Mouse (Mus musculus): Measurements from ENCODE around the gene Rnf26. TPM values are rescaled to one million over a fixed set of nuclear protein-coding genes. Genes with fewer than 3 reads are reported as not detected.
A peak's percentile ranks its signal among the peaks of the same experiment; 100 is the strongest.

Gene Rnf26
- total RNA-seq, 2 experiments from 2014 or later, result 5.9 to 6.0 TPM

- peak in 1 of 2 experiments; percentile 15 for DNase-seq
These were observed 37.1 kb downstream of the Rnf26 start for GRCm38 (mm10) chr9:44075996-44076763.

- peak in 1 of 2 experiments; percentile 9 for DNase-seq
These were observed 37.9 kb downstream of the Rnf26 start for GRCm38 (mm10) chr9:44075276-44075995.

- peak in 1 of 2 experiments; percentile 63 for DNase-seq
These were observed 38.7 kb downstream of the Rnf26 start for GRCm38 (mm10) chr9:44074395-44075275.

- DNase-seq, result peak in 1 of 2 experiments; percentile 53
These were observed 40.2 kb downstream of the Rnf26 start for GRCm38 (mm10) chr9:44073115-44073514.

- DNase-seq, result peak in 1 of 2 experiments; percentile 82
These were observed 40.8 kb downstream of the Rnf26 start for GRCm38 (mm10) chr9:44072599-44072915.

- DNase-seq, result peak; percentile 62 to 70
These were observed 41.3 kb downstream of the Rnf26 start for GRCm38 (mm10) chr9:44071914-44072598.

- peak in 1 of 2 experiments; percentile 38 for DNase-seq
These were observed 42.5 kb downstream of the Rnf26 start for GRCm38 (mm10) chr9:44070844-44071231.

GRCm38 (mm10) chr9:44070113-44070843 is 43.0 kb downstream of the Rnf26 start:
- DNase-seq, result peak in 1 of 2 experiments; percentile 22

- peak in 1 of 2 experiments; percentile 54 for DNase-seq
These were observed 44.1 kb downstream of the Rnf26 start for GRCm38 (mm10) chr9:44069252-44069651.

- DNase-seq, result peak in 1 of 2 experiments; percentile 26
These were observed 45.4 kb downstream of the Rnf26 start for GRCm38 (mm10) chr9:44067960-44068330.

GRCm38 (mm10) chr9:44067241-44067959 is 45.9 kb downstream of the Rnf26 start:
- no peak for DNase-seq

GRCm38 (mm10) chr9:44066785-44067225 is 46.5 kb downstream of the Rnf26 start, which contains the start of gene Usp2:
Gene Usp2, plus strand, starts transcription at chr9:44067021.
- peak; percentile 98 to 100 for DNase-seq

- no peak for DNase-seq
These were observed 48.1 kb downstream of the Rnf26 start for GRCm38 (mm10) chr9:44065177-44065576.

GRCm38 (mm10) chr9:44058606-44059005 is 54.7 kb downstream of the Rnf26 start:
- no peak for DNase-seq

GRCm38 (mm10) chr9:44053936-44054335 is 59.4 kb downstream of the Rnf26 start:
- DNase-seq, result no peak

- no peak for DNase-seq
These were observed 60.5 kb downstream of the Rnf26 start for GRCm38 (mm10) chr9:44052855-44053254.

- DNase-seq, result no peak
These were observed 63.7 kb downstream of the Rnf26 start for GRCm38 (mm10) chr9:44049381-44050165.

- DNase-seq, result no peak
These were observed 64.6 kb downstream of the Rnf26 start for GRCm38 (mm10) chr9:44048541-44049380.

Measured in heart, adult 18-20 months (tissue).